Mouse (Mus musculus) liver, embryonic 11.5 days (tissue): ENCODE data around the gene Ythdf2. TPM values are rescaled to one million over a fixed set of nuclear protein-coding genes. Genes with fewer than 3 reads are reported as not detected.

Source experiments
- ATAC-seq: fragments of 200-750 bp; cut with Nextera tagmentation; replicated peaks from 2 replicates; pipeline ENCODE4 v1.8.0; 2017; ENCODE audit warnings: moderate number of reproducible peaks, mild to moderate bottlenecking, moderate TSS enrichment, moderate library complexity; ENCODE audit not compliant: low FRiP score
- DNase-seq: peaks from one replicate; pipeline ENCODE4 v3.0.0-alpha.2; 2017; ENCODE audit warnings: low spot score
- H3K27ac ChIP-seq: fragments of 300-500 bp; sonication (generic); 2 replicates; pipeline ENCODE4 v1.5.1; 2014; ENCODE audit warnings: mild to moderate bottlenecking, low read depth, low read length, control low read depth
- H3K27me3 ChIP-seq: fragments of 300-500 bp; sonication (generic); replicated peaks from 2 replicates; pipeline ENCODE4 v1.6.1; 2014; ENCODE audit warnings: low read length, mixed read lengths; ENCODE audit not compliant: control insufficient read depth, insufficient read depth
- H3K36me3 ChIP-seq: fragments of 300-500 bp; sonication (generic); 2 replicates; pipeline ENCODE4 v1.6.1; 2014; ENCODE audit warnings: mild to moderate bottlenecking, low read length, moderate library complexity, mixed read lengths; ENCODE audit not compliant: control insufficient read depth, insufficient read depth
- H3K4me1 ChIP-seq: fragments of 300-500 bp; sonication (generic); replicated peaks from 2 replicates; pipeline ENCODE4 v1.6.1; 2014; ENCODE audit warnings: low read length, mixed read lengths; ENCODE audit not compliant: control insufficient read depth, insufficient read depth
- H3K4me2 ChIP-seq: fragments of 300-500 bp; sonication (generic); 2 replicates; pipeline ENCODE4 v1.6.1; 2014; ENCODE audit warnings: mild to moderate bottlenecking, control low read depth, moderate library complexity
- H3K4me3 ChIP-seq: fragments of 300-500 bp; sonication (generic); 2 replicates; pipeline ENCODE4 v1.5.1; 2014; ENCODE audit warnings: low read depth, low read length, control low read depth
- H3K9ac ChIP-seq: fragments of 300-500 bp; sonication (generic); 2 replicates; pipeline ENCODE4 v1.6.1; 2014; ENCODE audit warnings: low read depth, low read length, control low read depth
- H3K9me3 ChIP-seq: fragments of 300-500 bp; sonication (generic); 2 replicates; pipeline ENCODE4 v1.6.1; 2016; ENCODE audit warnings: low read length, inconsistent platforms, mixed read lengths; ENCODE audit not compliant: control insufficient read depth
- WGBS: fragments of 180-500 bp; shearing (Covaris S2); extraction: QIAGEN DNeasy Blood & Tissue Kit; methylation state at CpG from one replicate; pipeline ENCODE4 v1.1.7; 2014; 5-methylcytosine and 5-hydroxymethylcytosine counted together
- polyA plus RNA-seq: library from polyadenylated mRNA; unstranded; fragments of >200 nt; fragmentation: Nextera tagmentation; extraction: Ambion mirVana; gene quantifications from 2 replicates; pipeline ENCODE4 v1.2.1, GENCODE M21; 2014

The Ythdf2 gene
- polyA plus RNA-seq, 1 experiment from 2014 or later: 82.6 TPM

GRCm38 (mm10) chr4:132169761-132170160, 42.3 kb downstream of the Ythdf2 start:
- Histone ChIP-seq H3K9me3 (no peaks in the 10 kb centered on the region), H3K27me3 (no peaks in the 10 kb centered on the region), H3K36me3 (no peaks in the 10 kb centered on the region), H3K4me1 (no peaks in the 10 kb centered on the region), H3K9ac (no peak overlapping the region), H3K27ac (no peak overlapping the region), H3K4me2 (no peak overlapping the region), H3K4me3 (no peak overlapping the region)
- DNase-seq (no peak), ATAC-seq (no peak)
- WGBS: 79% methylated on average over 5 of the region's 5 CpGs

GRCm38 (mm10) chr4:132169271-132169670, 42.8 kb downstream of the Ythdf2 start:
- 83% methylated on average over 3 of the region's 3 CpGs for WGBS
- Histone ChIP-seq H3K9ac (no peak overlapping the region), H3K4me2 (no peak overlapping the region), H3K4me3 (no peak overlapping the region), H3K27ac (no peak overlapping the region), H3K27me3 (no peaks in the 10 kb centered on the region), H3K9me3 (no peaks in the 10 kb centered on the region), H3K36me3 (no peaks in the 10 kb centered on the region), H3K4me1 (no peaks in the 10 kb centered on the region)
- no peak for ATAC-seq
- no peak for DNase-seq

GRCm38 (mm10) chr4:132167436-132167835, 44.7 kb downstream of the Ythdf2 start:
- Histone ChIP-seq H3K9ac (no peak overlapping the region), H3K4me3 (no peak overlapping the region), H3K9me3 (no peaks in the 10 kb centered on the region), H3K4me2 (no peak overlapping the region), H3K4me1 (no peaks in the 10 kb centered on the region), H3K27ac (no peak overlapping the region), H3K36me3 (no peaks in the 10 kb centered on the region), H3K27me3 (no peaks in the 10 kb centered on the region)
- DNase-seq: no peak
- WGBS: 84% methylated on average over 3 of the region's 3 CpGs
- ATAC-seq: no peak

GRCm38 (mm10) chr4:132166350-132167290, 45.5 kb downstream of the Ythdf2 start:
- H3K27ac ChIP-seq: no peak overlapping the region
- WGBS: 55% methylated on average over 16 of the region's 16 CpGs
- no peak overlapping the region for H3K4me2 ChIP-seq
- H3K4me1 ChIP-seq: no peaks in the 10 kb centered on the region
- no peaks in the 10 kb centered on the region for H3K36me3 ChIP-seq
- H3K9ac ChIP-seq: no peak overlapping the region
- no peak overlapping the region for H3K4me3 ChIP-seq
- DNase-seq: no peak
- ATAC-seq: no peak
- H3K9me3 ChIP-seq: no peaks in the 10 kb centered on the region
- no peaks in the 10 kb centered on the region for H3K27me3 ChIP-seq

GRCm38 (mm10) chr4:132165691-132166090, 46.4 kb downstream of the Ythdf2 start:
- DNase-seq: no peak
- Histone ChIP-seq H3K27me3 (no peaks in the 10 kb centered on the region), H3K4me1 (no peaks in the 10 kb centered on the region), H3K9ac (no peak overlapping the region), H3K4me3 (no peak overlapping the region), H3K9me3 (no peaks in the 10 kb centered on the region), H3K4me2 (no peak overlapping the region), H3K27ac (no peak overlapping the region), H3K36me3 (no peaks in the 10 kb centered on the region)
- ATAC-seq: no peak
- WGBS: 74% methylated on average over 14 of the region's 14 CpGs

- DNase-seq (no peak), ATAC-seq (no peak)
- no peak overlapping the region for H3K27ac ChIP-seq
- H3K9me3 ChIP-seq: no peaks in the 10 kb centered on the region
- H3K4me2 ChIP-seq: no peak overlapping the region
- H3K9ac ChIP-seq: no peak overlapping the region
- H3K4me1 ChIP-seq: no peaks in the 10 kb centered on the region
- H3K27me3 ChIP-seq: 0 out of 2 replicates have a peak, but pooled peaks cover 2% of the 10 kb centered on the region
- 60% methylated on average over 12 of the region's 12 CpGs for WGBS
- no peaks in the 10 kb centered on the region for H3K36me3 ChIP-seq
- H3K4me3 ChIP-seq: no peak overlapping the region
Observed at GRCm38 (mm10) chr4:132156941-132157622, 55.0 kb downstream of the Ythdf2 start.

GRCm38 (mm10) chr4:132154877-132155670, 57.0 kb downstream of the Ythdf2 start:
- ATAC-seq (no peak), DNase-seq (no peak)
- no peak overlapping the region for H3K27ac ChIP-seq
- 9% methylated on average over 6 of the region's 6 CpGs for WGBS
- no peak overlapping the region for H3K9ac ChIP-seq
- no peaks in the 10 kb centered on the region for H3K36me3 ChIP-seq
- no peak overlapping the region for H3K4me3 ChIP-seq
- H3K27me3 ChIP-seq: 0 out of 2 replicates have a peak, but pooled peaks cover 2% of the 10 kb centered on the region
- no peaks in the 10 kb centered on the region for H3K9me3 ChIP-seq
- no peaks in the 10 kb centered on the region for H3K4me1 ChIP-seq
- H3K4me2 ChIP-seq: no peak overlapping the region

GRCm38 (mm10) chr4:132151673-132152072, 60.4 kb downstream of the Ythdf2 start:
- Histone ChIP-seq H3K27me3 (0 out of 2 replicates have a peak, but pooled peaks cover 2% of the 10 kb centered on the region), H3K9ac (no peak overlapping the region), H3K4me1 (no peaks in the 10 kb centered on the region), H3K4me2 (no peak overlapping the region), H3K27ac (no peak overlapping the region), H3K4me3 (no peak overlapping the region), H3K9me3 (no peaks in the 10 kb centered on the region), H3K36me3 (no peaks in the 10 kb centered on the region)
- ATAC-seq (no peak), DNase-seq (no peak)
- WGBS: 55% methylated on average over 1 of the region's 1 CpGs
